Mouse (Mus musculus) midbrain, postnatal 0 days (tissue): ENCODE results near the gene Pgk1. TPM values are rescaled to one million over a fixed set of nuclear protein-coding genes. Genes with fewer than 3 reads are reported as not detected.

Experiments
- ATAC-seq: fragments of 200-750 bp; cut with Nextera tagmentation; 2 replicates; pipeline ENCODE4 v1.8.0; 2017; ENCODE audit warnings: moderate number of reproducible peaks, mild to moderate bottlenecking, moderate TSS enrichment, moderate library complexity; ENCODE audit not compliant: low FRiP score
- DNase-seq: peaks from one replicate; pipeline ENCODE4 v3.0.0-alpha.2; 2015; ENCODE audit warnings: low spot score
- H3K27ac ChIP-seq: fragments of 300-500 bp; sonication (generic); 2 replicates; pipeline ENCODE4 v1.5.1; 2014; ENCODE audit warnings: low read depth, mild to moderate bottlenecking, low read length, mixed read lengths
- H3K27me3 ChIP-seq: fragments of 300-500 bp; sonication (generic); 2 replicates; pipeline ENCODE4 v1.6.1; 2014; ENCODE audit warnings: low read length, control low read depth, mixed read lengths; ENCODE audit not compliant: insufficient read depth
- H3K36me3 ChIP-seq: fragments of 300-500 bp; sonication (generic); 2 replicates; pipeline ENCODE4 v1.6.1; 2014; ENCODE audit warnings: low read length, control low read depth, mixed read lengths; ENCODE audit not compliant: insufficient read depth
- H3K4me1 ChIP-seq: fragments of 300-500 bp; sonication (generic); 2 replicates; pipeline ENCODE4 v1.6.1; 2014; ENCODE audit warnings: mild to moderate bottlenecking, control low read depth, antibody characterized with exemption, low read length, mixed read lengths; ENCODE audit not compliant: insufficient read depth
- H3K4me2 ChIP-seq: fragments of 300-500 bp; sonication (generic); 2 replicates; pipeline ENCODE4 v1.6.1; 2014; ENCODE audit warnings: low read depth, mild to moderate bottlenecking, low read length, mixed read lengths; ENCODE audit not compliant: poor library complexity, severe bottlenecking
- H3K4me3 ChIP-seq: fragments of 300-500 bp; sonication (generic); 2 replicates; pipeline ENCODE4 v1.5.1; 2014; ENCODE audit warnings: low read depth, mild to moderate bottlenecking, low read length, moderate library complexity
- H3K9ac ChIP-seq: fragments of 300-500 bp; sonication (generic); replicated peaks from 2 replicates; pipeline ENCODE4 v1.6.1; 2014; ENCODE audit warnings: mild to moderate bottlenecking, low read length, moderate library complexity, mixed read lengths; ENCODE audit not compliant: poor library complexity, severe bottlenecking
- H3K9me3 ChIP-seq: fragments of 300-500 bp; sonication (generic); 2 replicates; pipeline ENCODE4 v1.6.1; 2016; ENCODE audit warnings: low read length, control low read depth
- CTCF ChIP-seq: IDR thresholded peaks from 2 replicates; pipeline ENCODE4 v1.5.1; 2016; ENCODE audit warnings: antibody characterized with exemption, mild to moderate bottlenecking
- WGBS: fragments of 180-500 bp; shearing (Covaris S2); extraction: QIAGEN DNeasy Blood & Tissue Kit; methylation state at CpG from one replicate; pipeline ENCODE4 v1.1.7; 2014; 5-methylcytosine and 5-hydroxymethylcytosine counted together
- polyA plus RNA-seq: library from polyadenylated mRNA; unstranded; fragments of >200 nt; fragmentation: Nextera tagmentation; extraction: Ambion mirVana; gene quantifications from 2 replicates; pipeline ENCODE4 v1.2.1, GENCODE M21; 2015
- total RNA-seq: library from RNA; depleted of rRNA; stranded (reverse); fragments of >200 nt; gene quantifications from 2 replicates; pipeline ENCODE4 v1.2.3, GENCODE M21; 2014

Gene Pgk1
- total and polyA plus RNA-seq, 2 experiments from 2014 or later: 201 to 253 TPM

GRCm38 (mm10) chrX:106154180-106154586 lies 32.7 kb upstream of the Pgk1 start:
- Histone ChIP-seq H3K4me3 (no peak overlapping the region), H3K9ac (no peak overlapping the region), H3K4me2 (no peak overlapping the region), H3K4me1 (no peaks in the 10 kb centered on the region), H3K9me3 (no peaks in the 10 kb centered on the region), H3K36me3 (no peaks in the 10 kb centered on the region), H3K27me3 (no peaks in the 10 kb centered on the region), H3K27ac (no peak overlapping the region)
- DNase-seq: no peak
- no peak for ATAC-seq
- no peak for TF ChIP-seq CTCF

DNA sequence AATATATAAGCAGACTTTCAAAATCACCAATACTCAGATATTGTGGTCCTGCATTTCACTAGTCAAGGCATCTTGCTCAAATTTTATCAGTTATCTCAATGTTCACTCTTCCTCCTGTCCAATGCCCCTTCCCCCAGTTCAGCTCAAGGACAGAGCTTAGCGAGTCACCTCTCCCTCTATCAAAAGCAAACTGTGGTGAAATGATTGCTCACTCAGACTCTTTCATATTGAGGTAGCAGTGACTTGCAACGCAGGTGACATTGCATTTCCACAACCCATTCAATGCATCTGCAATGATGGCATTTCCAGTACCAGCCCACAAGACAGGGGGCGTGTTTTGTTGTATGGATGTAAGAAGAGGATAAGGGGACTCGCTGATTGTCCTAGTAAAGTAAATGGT lies 31.0 kb upstream of the Pgk1 start:
- H3K4me1 ChIP-seq: no peaks in the 10 kb centered on the region
- H3K36me3 ChIP-seq: no peaks in the 10 kb centered on the region
- no peak overlapping the region for H3K4me2 ChIP-seq
- no peak overlapping the region for H3K9ac ChIP-seq
- no peak overlapping the region for H3K27ac ChIP-seq
- ATAC-seq (no peak), DNase-seq (no peak)
- no peak overlapping the region for H3K4me3 ChIP-seq
- no peak for TF ChIP-seq CTCF
- 80% methylated on average over 4 of the region's 4 CpGs for WGBS
- no peaks in the 10 kb centered on the region for H3K27me3 ChIP-seq
- no peaks in the 10 kb centered on the region for H3K9me3 ChIP-seq

DNA sequence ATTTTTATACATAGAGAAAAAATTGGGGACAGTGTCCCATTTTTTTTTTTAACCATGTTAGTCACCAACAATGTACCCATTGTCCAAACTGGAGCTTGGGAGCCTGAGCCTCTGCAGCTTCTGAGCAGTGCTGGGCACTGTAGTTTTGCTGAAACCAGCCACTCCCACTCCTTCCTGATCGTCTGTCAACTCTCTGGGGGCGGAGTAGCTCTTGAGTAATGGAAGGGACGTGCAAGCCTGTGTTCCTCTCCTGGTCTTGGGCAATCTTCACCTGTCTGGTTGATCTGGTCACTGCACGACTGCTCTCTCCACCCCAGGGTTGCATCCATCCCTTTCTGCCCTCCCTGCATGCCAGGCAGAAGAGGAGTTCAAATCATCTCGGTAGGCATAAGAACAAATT lies 22.9 kb upstream of the Pgk1 start:
- Histone ChIP-seq H3K4me2 (no peak overlapping the region), H3K9ac (no peak overlapping the region), H3K27ac (no peak overlapping the region), H3K9me3 (no peaks in the 10 kb centered on the region), H3K36me3 (no peaks in the 10 kb centered on the region), H3K27me3 (no peaks in the 10 kb centered on the region), H3K4me1 (no peaks in the 10 kb centered on the region), H3K4me3 (no peak overlapping the region)
- no peak for TF ChIP-seq CTCF
- WGBS: 63% methylated on average over 5 of the region's 5 CpGs
- DNase-seq (no peak), ATAC-seq (no peak)

DNA sequence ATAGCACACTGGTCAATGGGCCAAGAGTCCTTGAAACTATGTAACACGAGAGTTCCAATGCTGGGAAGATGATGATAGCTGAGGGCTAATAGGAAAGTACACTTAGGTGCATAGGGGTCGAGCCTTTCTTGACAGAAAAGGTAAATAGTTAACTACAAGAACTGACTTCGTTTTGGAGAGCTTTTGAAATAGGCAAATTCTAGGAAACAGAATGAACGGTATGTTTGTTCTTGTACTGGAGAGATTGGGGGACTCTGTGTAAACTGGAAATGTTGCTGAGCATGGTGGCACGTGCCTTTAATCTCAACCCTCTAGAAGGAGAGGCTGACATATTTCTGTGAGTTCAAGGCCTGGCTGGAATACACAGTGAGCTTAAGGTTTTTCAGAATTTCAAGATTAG lies 22.3 kb upstream of the Pgk1 start:
- Histone ChIP-seq H3K36me3 (no peaks in the 10 kb centered on the region), H3K27ac (no peak overlapping the region), H3K27me3 (no peaks in the 10 kb centered on the region), H3K9me3 (no peaks in the 10 kb centered on the region), H3K4me2 (no peak overlapping the region), H3K4me1 (no peaks in the 10 kb centered on the region), H3K4me3 (no peak overlapping the region), H3K9ac (no peak overlapping the region)
- no peak for ATAC-seq
- no peak for TF ChIP-seq CTCF
- 76% methylated on average over 5 of the region's 5 CpGs for WGBS
- no peak for DNase-seq

DNA sequence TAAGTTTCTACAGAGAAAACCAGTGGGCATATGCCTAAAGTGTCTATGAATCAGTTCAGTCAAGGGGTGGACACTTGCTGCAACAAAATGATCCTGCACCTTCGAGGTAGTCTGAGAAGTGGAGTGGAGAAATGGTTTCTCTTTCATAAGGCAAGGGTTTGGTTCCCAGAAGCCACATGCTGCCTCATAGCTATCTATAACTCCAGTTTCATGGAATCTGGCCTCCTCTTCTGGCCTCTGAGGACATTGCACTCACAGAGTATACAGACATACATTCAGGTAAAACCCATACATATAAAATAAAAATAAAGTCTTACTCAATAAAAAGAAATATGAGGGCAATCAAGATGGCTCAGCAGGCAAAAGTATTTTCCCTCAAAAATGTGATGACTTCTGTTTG lies 21.8 kb upstream of the Pgk1 start:
- no peak overlapping the region for H3K4me2 ChIP-seq
- 83% methylated on average over 1 of the region's 1 CpGs for WGBS
- DNase-seq: no peak
- ATAC-seq: no peak
- H3K36me3 ChIP-seq: no peaks in the 10 kb centered on the region
- H3K4me3 ChIP-seq: no peak overlapping the region
- no peaks in the 10 kb centered on the region for H3K9me3 ChIP-seq
- H3K27me3 ChIP-seq: no peaks in the 10 kb centered on the region
- H3K9ac ChIP-seq: no peak overlapping the region
- no peaks in the 10 kb centered on the region for H3K4me1 ChIP-seq
- peak; percentile 17; the same call in 1 of the 2 replicates for TF ChIP-seq CTCF
- H3K27ac ChIP-seq: no peak overlapping the region

DNA sequence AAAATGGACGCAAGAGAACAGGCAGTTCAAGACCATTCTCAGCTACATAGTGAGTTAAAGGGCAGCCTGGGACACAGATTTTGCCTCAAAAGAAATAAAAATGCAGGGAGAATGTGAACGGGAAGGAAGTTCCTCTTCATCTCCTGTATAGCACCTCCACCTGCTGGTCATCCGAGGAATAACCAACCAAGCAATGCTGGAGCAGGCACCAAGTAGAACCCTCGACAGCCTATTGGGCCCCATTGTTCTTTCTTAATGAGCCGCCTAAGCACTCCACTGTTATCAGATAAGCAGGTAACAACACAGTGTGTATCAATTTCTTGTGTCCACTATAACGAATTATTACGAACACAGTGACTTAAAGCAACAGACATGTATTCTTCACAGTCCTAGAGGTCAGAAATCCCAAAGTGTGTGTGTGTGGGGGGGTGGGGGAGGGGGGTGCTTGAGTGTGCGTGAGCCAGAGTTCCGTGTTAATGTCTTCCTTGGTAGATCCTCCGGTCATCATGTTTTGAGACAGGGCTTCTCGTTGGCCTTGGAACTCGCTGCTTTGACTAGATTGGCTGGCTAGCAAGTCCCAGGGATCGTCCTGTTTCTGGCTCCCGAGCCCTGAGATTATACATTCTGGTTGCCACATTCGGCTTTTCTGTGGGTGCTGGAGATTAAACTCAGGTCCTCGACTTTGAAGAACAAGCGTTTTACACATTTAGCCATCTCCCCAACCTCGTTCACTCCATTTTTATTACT lies 15.6 kb upstream of the Pgk1 start:
- no peaks in the 10 kb centered on the region for H3K36me3 ChIP-seq
- no peaks in the 10 kb centered on the region for H3K4me1 ChIP-seq
- peak; percentile 82 for TF ChIP-seq CTCF
- H3K4me2 ChIP-seq: peak overlapping the region; percentile 36
- H3K27ac ChIP-seq: no peak overlapping the region
- no peaks in the 10 kb centered on the region for H3K27me3 ChIP-seq
- H3K9me3 ChIP-seq: no peaks in the 10 kb centered on the region
- ATAC-seq (peak; percentile 84), DNase-seq (peak; percentile 81)
- H3K9ac ChIP-seq: no peak overlapping the region
- 26% methylated on average over 18 of the region's 18 CpGs for WGBS
- H3K4me3 ChIP-seq: peak overlapping the region; percentile 15; the same call in 1 of the 2 replicates
